Mouse (Mus musculus) E14TG2a.4 (cell line): Measurements from ENCODE around the gene Kcnab1.

Experiments
- H3K27me3 ChIP-seq: 2 replicates; pipeline ENCODE4 v1.6.1; 2014; ENCODE audit warnings: low read length, control low read depth; ENCODE audit not compliant: insufficient read depth
- H3K36me3 ChIP-seq: 2 replicates; pipeline ENCODE4 v1.6.1; 2014; ENCODE audit warnings: low read length, control low read depth; ENCODE audit not compliant: insufficient read depth
- H3K4me1 ChIP-seq: replicated peaks from 2 replicates; pipeline ENCODE4 v1.6.1; 2014; ENCODE audit warnings: low read depth, low read length, control low read depth
- H3K4me3 ChIP-seq: replicated peaks from 2 replicates; pipeline ENCODE4 v1.5.1; 2014; ENCODE audit warnings: mild to moderate bottlenecking, low read length
- H3K9me3 ChIP-seq: 2 replicates; pipeline ENCODE4 v1.6.1; 2014; ENCODE audit warnings: low read length, control low read depth
- CTCF ChIP-seq: conservative IDR thresholded peaks from 2 replicates; pipeline ENCODE4 v1.5.1; 2014; ENCODE audit warnings: low read length
- NANOG ChIP-seq: IDR thresholded peaks from 2 replicates; pipeline ENCODE4 v1.6.1; 2014; ENCODE audit warnings: borderline replicate concordance, low read length, mixed read lengths
- POU5F1 ChIP-seq: IDR thresholded peaks from 2 replicates; pipeline ENCODE4 v1.6.1; 2014; ENCODE audit warnings: low read length, borderline replicate concordance

The Kcnab1 gene

DNA sequence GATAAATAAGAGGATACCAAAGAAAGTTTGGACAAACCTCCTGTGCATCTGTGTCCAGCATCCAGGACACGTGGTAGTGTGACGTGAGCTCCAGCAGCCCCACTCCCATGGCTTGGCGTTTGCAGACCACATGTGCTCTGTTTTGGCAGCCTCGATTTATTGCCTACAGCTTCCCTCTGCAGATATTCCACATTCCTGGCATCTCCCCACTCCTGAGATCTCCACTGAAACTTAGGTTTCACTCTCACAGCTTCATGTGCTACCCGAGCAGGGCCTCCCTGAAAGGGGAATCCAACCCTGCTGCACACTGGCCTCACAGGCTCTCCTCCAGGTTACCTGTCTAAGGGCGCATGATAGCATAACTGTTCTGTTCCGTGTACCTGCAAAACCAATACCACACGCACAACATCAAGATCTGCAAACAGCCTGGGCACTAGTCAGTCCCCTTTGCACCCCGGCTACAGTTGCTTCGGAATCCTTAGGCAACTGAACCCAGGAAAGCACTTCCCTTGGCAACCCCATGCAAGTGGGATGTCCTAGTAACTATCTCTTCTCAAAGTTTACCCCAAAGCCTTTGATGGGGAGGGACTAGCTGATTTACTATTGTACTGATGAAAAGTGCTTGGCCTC lies 228.8 kb downstream of the Kcnab1 start:
- TF ChIP-seq POU5F1 (no peak), CTCF (no peak), NANOG (no peak)
- H3K4me1 ChIP-seq: no peaks in the 10 kb centered on the region

DNA sequence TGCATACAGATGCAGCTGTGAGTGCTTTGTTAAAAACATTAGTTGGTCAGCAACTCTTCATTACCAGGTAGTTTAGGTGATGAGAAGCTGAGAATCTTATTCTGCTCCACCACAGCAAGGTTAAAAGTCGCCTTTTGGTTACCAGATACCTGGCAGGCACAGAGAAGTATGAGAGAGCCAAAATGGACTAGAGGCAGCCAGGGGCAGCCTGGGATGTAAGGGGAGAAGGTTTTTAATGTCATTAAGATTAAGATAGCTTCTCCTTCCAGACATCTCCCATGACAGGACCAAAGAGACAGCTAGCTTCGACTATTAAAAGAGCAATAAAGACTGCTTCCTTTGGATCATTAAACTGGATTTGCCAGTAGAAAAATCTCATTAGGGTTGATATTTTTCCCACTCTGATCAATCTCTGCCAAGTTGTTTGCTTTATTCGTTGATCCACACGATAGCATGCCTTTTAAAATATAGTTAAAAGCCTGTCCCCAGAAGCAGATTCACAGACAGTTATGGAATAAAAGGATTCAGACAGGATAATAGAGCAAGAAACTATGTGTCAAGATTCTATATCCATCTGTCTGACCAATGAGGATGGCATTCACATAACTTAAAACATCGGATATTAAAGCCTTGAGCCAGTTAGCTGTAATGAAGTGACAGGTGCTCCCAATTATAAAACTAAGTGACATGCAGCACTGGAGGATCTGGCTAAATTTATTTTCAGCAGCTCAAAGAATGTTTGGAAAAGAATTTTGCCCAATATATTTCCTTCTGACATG lies 231.2 kb downstream of the Kcnab1 start:
- no peaks in the 10 kb centered on the region for H3K36me3 ChIP-seq
- TF ChIP-seq NANOG: no peak
- no peak for TF ChIP-seq CTCF
- no peak for TF ChIP-seq POU5F1
- H3K9me3 ChIP-seq: no peaks in the 10 kb centered on the region
- no peaks in the 10 kb centered on the region for H3K4me1 ChIP-seq
- no peaks in the 10 kb centered on the region for H3K27me3 ChIP-seq
- no peak overlapping the region for H3K4me3 ChIP-seq

More for the DNA sequence above, 228.8 kb downstream of the Kcnab1 start:
- Histone ChIP-seq H3K9me3 (no peaks in the 10 kb centered on the region), H3K27me3 (no peaks in the 10 kb centered on the region), H3K36me3 (no peaks in the 10 kb centered on the region), H3K4me3 (no peak overlapping the region)

DNA sequence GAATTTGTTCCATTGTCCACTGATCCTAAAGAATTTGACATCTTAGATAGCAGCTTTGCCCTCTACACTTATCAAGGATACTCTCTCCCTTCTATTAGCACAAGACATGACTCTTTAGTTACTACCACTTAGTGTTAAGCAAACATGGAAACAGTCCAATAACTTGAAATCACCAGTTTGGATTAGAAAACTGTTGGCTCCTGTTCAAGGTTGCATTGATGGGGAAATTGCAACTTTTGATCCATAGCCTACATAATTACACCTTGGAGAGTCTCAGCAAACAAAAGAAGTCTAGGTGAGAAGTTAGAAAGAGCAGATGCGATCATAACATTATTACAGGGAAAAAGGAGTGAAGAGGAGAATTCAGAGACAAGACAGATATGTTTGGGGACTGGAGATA lies 237.0 kb downstream of the Kcnab1 start:
- Histone ChIP-seq H3K36me3 (no peaks in the 10 kb centered on the region), H3K4me3 (no peak overlapping the region), H3K27me3 (no peaks in the 10 kb centered on the region), H3K9me3 (no peaks in the 10 kb centered on the region), H3K4me1 (no peaks in the 10 kb centered on the region)
- no peak for TF ChIP-seq CTCF
- no peak for TF ChIP-seq POU5F1
- no peak for TF ChIP-seq NANOG

DNA sequence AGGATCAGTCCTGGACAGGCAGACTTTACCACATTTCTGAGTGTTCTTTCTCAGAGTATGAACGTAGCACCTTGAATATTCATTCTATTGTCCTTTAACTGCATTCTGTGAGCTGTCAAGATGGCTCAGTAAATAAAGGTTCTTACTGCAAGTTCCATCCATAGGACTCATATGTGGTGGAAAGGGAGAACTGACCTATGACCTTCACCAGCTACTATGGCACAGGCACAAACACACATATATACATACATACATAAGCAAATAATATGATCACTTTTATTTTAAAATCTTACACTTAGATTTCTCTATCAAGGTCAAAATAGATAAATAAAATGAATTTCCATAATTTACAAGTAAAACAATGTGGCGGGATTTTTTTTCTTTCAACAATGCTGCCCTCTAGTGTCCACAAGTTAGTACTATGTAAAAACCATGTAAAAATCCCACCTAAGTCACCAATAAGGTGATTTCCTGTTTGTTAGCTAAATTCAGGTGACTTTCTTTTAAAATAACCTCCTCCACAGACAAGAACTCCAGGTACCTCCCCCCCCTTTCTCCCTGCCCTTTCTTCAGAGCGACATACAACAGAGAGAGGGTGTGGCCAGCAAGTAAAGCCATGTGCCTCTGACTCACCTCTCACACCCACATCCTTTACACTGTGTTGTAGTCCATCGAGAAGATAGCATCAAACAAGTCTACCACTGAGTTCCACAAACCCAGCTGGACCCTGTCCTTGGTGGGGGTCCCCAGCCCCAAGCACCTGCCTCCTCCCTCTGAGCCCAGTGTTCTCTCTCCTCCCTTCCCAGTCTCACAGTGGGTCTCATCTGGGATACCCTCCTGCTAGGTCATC lies 243.3 kb downstream of the Kcnab1 start:
- H3K36me3 ChIP-seq: no peaks in the 10 kb centered on the region
- TF ChIP-seq POU5F1 (no peak), CTCF (peak; percentile 60)
- H3K4me1 ChIP-seq: 0 out of 2 replicates have a peak, but pooled peaks cover 7% of the 10 kb centered on the region
- H3K27me3 ChIP-seq: no peaks in the 10 kb centered on the region
- H3K9me3 ChIP-seq: no peaks in the 10 kb centered on the region
- no peak overlapping the region for H3K4me3 ChIP-seq

DNA sequence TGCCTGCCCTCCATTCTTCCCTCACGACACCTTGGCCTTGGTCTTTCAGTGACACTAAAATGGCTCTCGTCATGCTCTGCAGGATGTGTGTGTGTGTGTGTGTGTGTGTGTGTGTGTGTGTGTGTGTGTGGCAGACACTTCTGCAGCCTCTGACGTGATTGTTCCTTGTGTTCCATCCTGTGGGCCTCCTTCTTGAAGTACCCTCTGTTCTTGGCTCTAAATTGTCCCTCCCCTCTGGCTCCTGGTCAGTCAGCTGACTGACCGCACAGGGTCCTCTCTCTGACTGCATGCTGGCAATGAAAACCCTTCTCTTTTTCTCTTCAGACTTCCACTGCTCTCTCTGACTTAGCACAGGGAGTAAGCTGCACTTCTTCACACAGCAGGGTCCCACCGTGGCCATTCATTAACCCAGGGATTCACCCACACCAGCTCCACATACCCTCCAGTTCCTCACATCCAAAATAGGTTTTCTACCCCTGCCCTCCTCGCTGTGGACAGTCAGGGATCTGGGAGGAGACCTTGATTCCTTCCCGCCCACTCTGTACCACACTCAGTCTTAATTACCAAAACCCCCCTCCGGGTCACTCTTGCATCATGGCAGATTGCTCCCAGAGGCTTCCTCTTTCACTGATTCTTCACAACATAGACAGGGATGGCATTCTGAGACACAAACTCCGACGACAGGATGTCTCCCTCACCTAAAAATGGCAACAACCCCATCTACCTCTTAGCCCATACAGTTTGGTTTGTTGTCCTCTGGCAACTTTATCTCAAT lies 244.3 kb downstream of the Kcnab1 start:
- no peak for TF ChIP-seq CTCF
- TF ChIP-seq POU5F1: no peak
- TF ChIP-seq NANOG: no peak
- 0 out of 2 replicates have a peak, but pooled peaks cover 10% of the 10 kb centered on the region for H3K4me1 ChIP-seq
- H3K27me3 ChIP-seq: no peaks in the 10 kb centered on the region
- no peak overlapping the region for H3K4me3 ChIP-seq
- H3K36me3 ChIP-seq: no peaks in the 10 kb centered on the region
- no peaks in the 10 kb centered on the region for H3K9me3 ChIP-seq

DNA sequence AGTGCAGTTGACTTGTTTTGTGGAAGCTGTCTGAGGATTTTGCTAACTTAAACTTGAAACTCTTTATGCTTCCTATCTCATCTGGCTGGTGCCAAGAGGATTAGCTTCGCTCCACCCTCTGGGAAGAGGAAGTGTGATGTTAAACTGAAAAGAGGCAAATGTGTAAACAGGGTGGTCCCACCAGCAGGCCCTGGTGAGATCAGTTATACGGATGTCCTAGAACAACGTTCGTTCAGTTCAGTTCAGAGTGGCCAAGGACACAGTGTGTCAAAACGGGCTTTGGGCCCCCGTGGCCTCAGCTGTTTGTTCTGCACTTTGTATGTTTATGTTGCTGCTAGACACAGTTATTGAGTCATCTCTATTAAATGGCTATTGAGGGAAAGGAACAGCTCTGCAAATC lies 246.3 kb downstream of the Kcnab1 start:
- H3K36me3 ChIP-seq: no peaks in the 10 kb centered on the region
- no peaks in the 10 kb centered on the region for H3K27me3 ChIP-seq
- no peak overlapping the region for H3K4me3 ChIP-seq
- no peak for TF ChIP-seq POU5F1
- no peak for TF ChIP-seq NANOG
- TF ChIP-seq CTCF: no peak
- 0 out of 2 replicates have a peak, but pooled peaks cover 10% of the 10 kb centered on the region for H3K4me1 ChIP-seq
- no peaks in the 10 kb centered on the region for H3K9me3 ChIP-seq

DNA sequence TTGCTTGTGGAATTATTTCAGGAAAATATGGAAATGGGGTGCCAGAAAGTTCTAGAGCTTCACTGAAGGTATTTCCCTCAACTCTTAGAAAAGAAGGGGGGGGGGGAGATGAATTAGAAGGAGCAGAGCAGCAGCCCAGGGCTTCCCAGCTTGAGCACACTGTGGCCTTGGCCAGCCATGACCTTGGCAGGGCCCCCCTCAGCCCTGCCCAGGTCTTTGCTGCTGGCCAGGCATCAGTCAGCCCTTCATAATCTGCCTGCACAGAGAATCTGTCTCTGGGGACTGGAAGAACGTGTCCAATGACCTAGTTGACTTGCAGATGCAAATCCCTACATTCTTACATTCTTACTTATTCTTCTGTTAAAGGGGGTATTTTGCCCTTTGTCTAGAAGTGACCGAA lies 249.1 kb downstream of the Kcnab1 start:
- no peaks in the 10 kb centered on the region for H3K9me3 ChIP-seq
- H3K4me1 ChIP-seq: 0 out of 2 replicates have a peak, but pooled peaks cover 3% of the 10 kb centered on the region
- H3K27me3 ChIP-seq: no peaks in the 10 kb centered on the region
- no peak overlapping the region for H3K4me3 ChIP-seq
- TF ChIP-seq NANOG: no peak
- no peak for TF ChIP-seq CTCF
- no peak for TF ChIP-seq POU5F1
- H3K36me3 ChIP-seq: no peaks in the 10 kb centered on the region
